Mouse (Mus musculus) intestine, postnatal 0 days (tissue): ENCODE results near the gene Atrnl1. TPM values are rescaled to one million over a fixed set of nuclear protein-coding genes. Genes with fewer than 3 reads are reported as not detected.

ENCODE experiments used
- ATAC-seq: fragments of 200-750 bp; cut with Nextera tagmentation; 2 replicates; pipeline ENCODE4 v1.8.0; 2017; ENCODE audit warnings: mild to moderate bottlenecking, moderate TSS enrichment, moderate library complexity
- H3K27ac ChIP-seq: fragments of 300-500 bp; sonication (generic); 2 replicates; pipeline ENCODE4 v1.5.1; 2014; ENCODE audit warnings: mild to moderate bottlenecking, low read depth, low read length, moderate library complexity
- H3K27me3 ChIP-seq: fragments of 300-500 bp; sonication (generic); replicated peaks from 2 replicates; pipeline ENCODE4 v1.6.1; 2014; ENCODE audit warnings: low read length, mixed read lengths; ENCODE audit not compliant: control insufficient read depth, insufficient read depth
- H3K36me3 ChIP-seq: fragments of 300-500 bp; sonication (generic); 2 replicates; pipeline ENCODE4 v1.6.1; 2014; ENCODE audit warnings: mild to moderate bottlenecking, moderate library complexity; ENCODE audit not compliant: control insufficient read depth, insufficient read depth
- H3K4me1 ChIP-seq: fragments of 300-500 bp; sonication (generic); replicated peaks from 2 replicates; pipeline ENCODE4 v1.6.1; 2014; ENCODE audit warnings: antibody characterized with exemption, low read length, mixed read lengths; ENCODE audit not compliant: control insufficient read depth, insufficient read depth
- H3K4me2 ChIP-seq: fragments of 300-500 bp; sonication (generic); replicated peaks from 2 replicates; pipeline ENCODE4 v1.6.1; 2014; ENCODE audit warnings: low read depth, mild to moderate bottlenecking, moderate library complexity
- H3K4me3 ChIP-seq: fragments of 300-500 bp; sonication (generic); 2 replicates; pipeline ENCODE4 v1.5.1; 2014; ENCODE audit warnings: low read depth, low read length
- H3K9ac ChIP-seq: fragments of 300-500 bp; sonication (generic); 2 replicates; pipeline ENCODE4 v1.6.1; 2014; ENCODE audit warnings: mild to moderate bottlenecking, low read depth, low read length
- H3K9me3 ChIP-seq: fragments of 300-500 bp; sonication (generic); 2 replicates; pipeline ENCODE4 v1.6.1; 2016; ENCODE audit warnings: mixed run types; ENCODE audit not compliant: control insufficient read depth
- CTCF ChIP-seq: sonication (generic); IDR thresholded peaks from 2 replicates; pipeline ENCODE4 v1.5.1; 2016; ENCODE audit warnings: low read depth, mild to moderate bottlenecking, control low read depth, antibody characterized with exemption, moderate library complexity
- WGBS: fragments of 180-500 bp; shearing (Covaris S2); extraction: QIAGEN DNeasy Blood & Tissue Kit; methylation state at CpG from one replicate; pipeline ENCODE4 v1.1.7; 2014; 5-methylcytosine and 5-hydroxymethylcytosine counted together
- polyA plus RNA-seq: library from polyadenylated mRNA; unstranded; fragments of >200 nt; fragmentation: Nextera tagmentation; extraction: Ambion mirVana; gene quantifications from 2 replicates; pipeline ENCODE4 v1.2.1, GENCODE M21; 2015

The Atrnl1 gene
- polyA plus RNA-seq, 1 experiment from 2014 or later, result 2.6 TPM

GRCm38 (mm10) chr19:57606351-57606750 lies 4.5 kb upstream of the Atrnl1 start:
- Histone ChIP-seq H3K4me2 (no peak overlapping the region), H3K36me3 (no peaks in the 10 kb centered on the region), H3K4me3 (no peak overlapping the region), H3K27ac (no peak overlapping the region), H3K27me3 (no peaks in the 10 kb centered on the region), H3K9ac (no peak overlapping the region), H3K9me3 (no peaks in the 10 kb centered on the region), H3K4me1 (no peaks in the 10 kb centered on the region)
- 66% methylated on average over 10 of the region's 10 CpGs for WGBS
- no peak for ATAC-seq
- TF ChIP-seq CTCF, result no peak

- H3K27me3 ChIP-seq, result no peaks in the 10 kb centered on the region
- peak overlapping the region; percentile 98 for H3K4me2 ChIP-seq
- H3K4me1 ChIP-seq, result 0 out of 2 replicates have a peak, but pooled peaks cover 3% of the 10 kb centered on the region
- ATAC-seq, result no peak
- WGBS, result 21% methylated on average over 12 of the region's 12 CpGs
- no peak for TF ChIP-seq CTCF
- peak overlapping the region; percentile 94 for H3K4me3 ChIP-seq
- H3K9ac ChIP-seq, result no peak overlapping the region
- peak overlapping the region; percentile 95; the same call in 1 of the 2 replicates for H3K27ac ChIP-seq
- H3K36me3 ChIP-seq, result no peaks in the 10 kb centered on the region
- H3K9me3 ChIP-seq, result no peaks in the 10 kb centered on the region
Measured at GRCm38 (mm10) chr19:57609361-57610057, 1.3 kb upstream of the Atrnl1 start.

DNA sequence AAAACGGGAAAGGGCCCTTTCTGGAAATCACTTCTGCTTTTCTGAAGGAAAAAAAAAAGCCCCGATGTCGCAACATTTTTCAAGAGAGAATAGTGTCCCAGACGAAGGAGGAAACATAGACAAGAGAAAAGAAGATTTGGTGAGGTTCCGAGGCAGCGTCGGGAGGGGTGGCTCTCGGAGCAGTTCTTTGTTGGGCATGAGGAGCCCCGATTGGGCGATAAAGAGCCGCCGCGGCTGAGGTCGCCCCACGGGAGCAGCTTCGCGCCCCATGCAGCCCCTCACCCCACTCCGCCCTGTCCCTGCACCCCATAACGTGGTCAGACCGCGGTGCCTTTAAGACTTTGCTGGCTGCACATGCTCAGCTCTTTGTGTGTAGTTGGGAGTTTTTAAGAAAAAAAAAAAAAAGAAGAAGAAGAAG lies 767 bp upstream of the Atrnl1 start:
- no peaks in the 10 kb centered on the region for H3K27me3 ChIP-seq
- ATAC-seq, result no peak
- 0 out of 2 replicates have a peak, but pooled peaks cover 3% of the 10 kb centered on the region for H3K4me1 ChIP-seq
- H3K9ac ChIP-seq, result peak overlapping the region; percentile 89
- 0% methylated on average over 21 of the region's 21 CpGs for WGBS
- H3K9me3 ChIP-seq, result no peaks in the 10 kb centered on the region
- H3K4me3 ChIP-seq, result peak overlapping the region; percentile 94
- H3K36me3 ChIP-seq, result no peaks in the 10 kb centered on the region
- H3K27ac ChIP-seq, result peak overlapping the region; percentile 95
- no peak for TF ChIP-seq CTCF
- peak overlapping the region; percentile 98 for H3K4me2 ChIP-seq

DNA sequence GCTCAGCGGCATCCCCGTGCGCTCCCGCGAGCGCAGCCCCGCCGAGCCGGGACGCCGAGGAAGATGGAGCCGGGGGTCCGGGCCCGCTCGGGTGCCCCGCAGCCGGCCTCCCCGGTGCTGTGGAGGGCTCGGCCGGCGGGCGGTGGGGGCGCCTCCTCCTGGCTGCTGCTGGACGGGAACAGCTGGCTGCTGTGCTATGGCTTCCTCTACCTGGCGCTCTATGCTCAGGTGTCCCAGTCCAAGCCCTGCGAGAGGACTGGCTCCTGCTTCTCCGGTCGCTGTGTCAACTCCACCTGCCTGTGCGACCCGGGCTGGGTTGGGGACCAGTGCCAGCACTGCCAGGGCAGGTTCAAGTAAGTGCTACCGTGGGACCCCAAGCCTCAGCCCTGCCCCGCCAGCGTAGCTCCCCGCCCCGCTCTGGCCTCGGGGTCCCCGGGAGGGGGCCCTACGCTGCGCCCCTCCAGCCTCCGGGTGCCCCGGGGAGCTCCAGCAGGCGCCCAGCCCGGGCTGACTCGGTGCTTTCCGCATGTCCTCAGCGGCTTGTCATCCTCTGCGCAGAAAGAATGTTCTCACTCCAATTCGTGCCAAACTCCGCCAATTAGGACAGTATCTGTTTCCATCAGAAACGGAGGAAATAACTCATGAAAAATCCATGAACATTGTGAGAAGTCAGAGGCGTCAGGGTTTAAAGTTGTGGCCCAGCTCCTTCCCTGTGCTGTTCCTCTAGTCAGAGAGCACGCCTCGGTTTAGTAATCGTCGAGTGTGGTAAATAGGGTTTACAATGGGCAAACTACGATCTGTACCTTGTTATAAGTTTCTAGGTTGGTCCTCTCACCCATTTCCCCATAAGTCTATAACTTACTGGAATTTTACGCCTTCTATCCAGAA lies 701 bp downstream of the Atrnl1 start:
- Histone ChIP-seq H3K4me1 (0 out of 2 replicates have a peak, but pooled peaks cover 3% of the 10 kb centered on the region), H3K9ac (peak overlapping the region; percentile 89), H3K9me3 (no peaks in the 10 kb centered on the region), H3K36me3 (no peaks in the 10 kb centered on the region), H3K27me3 (no peaks in the 10 kb centered on the region), H3K27ac (peak overlapping the region; percentile 95), H3K4me3 (peak overlapping the region; percentile 94), H3K4me2 (peak overlapping the region; percentile 98)
- peak; percentile 64 for TF ChIP-seq CTCF
- ATAC-seq, result peak; percentile 71
- WGBS, result under 1% methylated on average over 44 of the region's 57 CpGs

- 5% methylated on average over 2 of the region's 2 CpGs for WGBS
- Histone ChIP-seq H3K9ac (peak overlapping the region; percentile 89; the same call in 1 of the 2 replicates), H3K4me1 (0 out of 2 replicates have a peak, but pooled peaks cover 3% of the 10 kb centered on the region), H3K36me3 (no peaks in the 10 kb centered on the region; the same call in 1 of the 2 replicates), H3K4me2 (peak overlapping the region; percentile 98), H3K9me3 (no peaks in the 10 kb centered on the region), H3K27ac (no peak overlapping the region), H3K27me3 (no peaks in the 10 kb centered on the region), H3K4me3 (peak overlapping the region; percentile 94)
- ATAC-seq, result no peak
- TF ChIP-seq CTCF, result no peak
Measured at GRCm38 (mm10) chr19:57612179-57612472, 1.3 kb downstream of the Atrnl1 start.

DNA sequence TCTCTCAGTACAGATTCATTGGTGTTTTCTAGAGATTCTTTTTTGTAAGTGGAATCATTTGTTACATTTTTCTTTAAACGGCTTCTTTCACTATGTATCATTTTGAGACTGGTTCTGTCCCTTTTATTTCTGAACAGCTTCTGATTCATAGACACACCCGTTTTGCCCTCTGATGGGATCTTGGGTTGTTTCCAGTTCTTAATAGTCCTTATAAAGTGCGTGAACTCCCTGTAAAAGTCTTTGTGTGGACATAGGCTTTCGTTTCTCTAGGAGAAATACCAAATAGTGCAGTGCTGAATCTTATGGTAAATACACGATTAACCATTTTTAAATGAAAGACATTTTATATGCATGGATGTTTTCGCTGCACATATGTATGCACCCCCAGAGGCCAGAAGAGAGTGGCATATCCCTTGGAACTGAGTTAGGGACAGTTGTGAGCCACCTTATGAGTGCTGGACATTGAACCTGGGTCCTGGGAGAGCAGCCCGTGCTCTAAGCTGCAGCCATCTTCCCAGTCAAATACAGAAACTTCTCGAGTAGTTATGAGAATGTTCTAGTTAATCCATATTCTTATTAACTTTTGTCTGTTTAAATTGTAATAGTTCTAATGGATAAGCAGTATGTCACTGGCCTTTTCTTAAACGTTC lies 5.3 kb downstream of the Atrnl1 start:
- H3K9ac ChIP-seq, result no peak overlapping the region
- WGBS, result 48% methylated on average over 9 of the region's 9 CpGs
- no peaks in the 10 kb centered on the region for H3K27me3 ChIP-seq
- no peaks in the 10 kb centered on the region for H3K9me3 ChIP-seq
- no peak for TF ChIP-seq CTCF
- H3K36me3 ChIP-seq, result no peaks in the 10 kb centered on the region; the same call in 1 of the 2 replicates
- H3K4me3 ChIP-seq, result no peak overlapping the region
- no peak overlapping the region; the same call in 1 of the 2 replicates for H3K27ac ChIP-seq
- 0 out of 2 replicates have a peak overlapping the region, but pooled peaks have one; percentile 3 for H3K4me2 ChIP-seq
- 0 out of 2 replicates have a peak, but pooled peaks cover 3% of the 10 kb centered on the region for H3K4me1 ChIP-seq
- ATAC-seq, result no peak
